Mouse (Mus musculus) liver, adult 2 months (tissue): Measurements from ENCODE around the gene Mob2.

Experiments used
- CTCF ChIP-seq: fragments of 200-500 bp; IDR thresholded peaks from 2 replicates; pipeline ENCODE4 v1.5.1; 2011; ENCODE audit warnings: low read depth, low read length, control low read depth
- POLR2A ChIP-seq: fragments of 200-500 bp; IDR thresholded peaks from 2 replicates; pipeline ENCODE4 v1.6.1; 2011; ENCODE audit warnings: low read length, control low read depth; ENCODE audit not compliant: insufficient read depth; ENCODE audit errors: extremely low read depth

GRCm38 (mm10) chr7:142059024-142059423 lies 1.8 kb downstream of the Mob2 start:
- TF ChIP-seq CTCF, result no peak
- TF ChIP-seq POLR2A, result no peak
